Mouse (Mus musculus) left cerebral cortex, adult 9 months (tissue): ENCODE data around the gene Pla2g12a.
A peak's percentile ranks its signal among the peaks of the same experiment; 100 is the strongest.

Experiments
- DNase-seq, 2 experiments: peaks; one replicate each; pipeline ENCODE4 v3.0.0; 2022; ENCODE audit warnings: low spot score in 2 of 2

The Pla2g12a gene

GRCm38 (mm10) chr3:129898886-129899285, 20.5 kb downstream of the Pla2g12a start:
- DNase-seq, result no peak

GRCm38 (mm10) chr3:129901271-129901809, 22.9 kb downstream of the Pla2g12a start, which contains the start of gene Casp6:
Gene Casp6, plus strand, starts transcription at chr3:129901425.
- DNase-seq, result peak in 1 of 2 experiments; percentile 34

GRCm38 (mm10) chr3:129903369-129903768, 25.0 kb downstream of the Pla2g12a start:
- DNase-seq, result no peak

GRCm38 (mm10) chr3:129903866-129904265, 25.5 kb downstream of the Pla2g12a start:
- DNase-seq, result no peak

GRCm38 (mm10) chr3:129904381-129905132, 26.2 kb downstream of the Pla2g12a start:
- no peak for DNase-seq

- no peak for DNase-seq
Observed at GRCm38 (mm10) chr3:129912025-129912424, 33.6 kb downstream of the Pla2g12a start.

- DNase-seq, result no peak
Observed at GRCm38 (mm10) chr3:129913241-129913640, 34.8 kb downstream of the Pla2g12a start.

GRCm38 (mm10) chr3:129917424-129917823, 39.0 kb downstream of the Pla2g12a start:
- DNase-seq, result no peak

- DNase-seq, result peak; percentile 39 to 87
Observed at GRCm38 (mm10) chr3:129918434-129918833, 40.0 kb downstream of the Pla2g12a start.

- no peak for DNase-seq
Observed at GRCm38 (mm10) chr3:129923581-129923980, 45.2 kb downstream of the Pla2g12a start.

- DNase-seq, result no peak
Observed at GRCm38 (mm10) chr3:129925861-129926260, 47.5 kb downstream of the Pla2g12a start.

- peak; percentile 15 to 24 for DNase-seq
Observed at GRCm38 (mm10) chr3:129930213-129930778, 51.9 kb downstream of the Pla2g12a start.

GRCm38 (mm10) chr3:129932443-129932842, 54.0 kb downstream of the Pla2g12a start:
- no peak for DNase-seq

GRCm38 (mm10) chr3:129936561-129936960, 58.2 kb downstream of the Pla2g12a start:
- peak in 1 of 2 experiments; percentile 14 for DNase-seq

- no peak for DNase-seq
Observed at GRCm38 (mm10) chr3:129937848-129938247, 59.4 kb downstream of the Pla2g12a start.

- no peak for DNase-seq
Observed at GRCm38 (mm10) chr3:129939058-129939457, 60.7 kb downstream of the Pla2g12a start.

GRCm38 (mm10) chr3:129940780-129941179, 62.4 kb downstream of the Pla2g12a start:
- no peak for DNase-seq

- DNase-seq, result no peak
Observed at GRCm38 (mm10) chr3:129941291-129941690, 62.9 kb downstream of the Pla2g12a start.

- DNase-seq, result no peak
Observed at GRCm38 (mm10) chr3:129943813-129944212, 65.4 kb downstream of the Pla2g12a start.
